Comparison of ENCODE assay signal across 17 mouse cellular contexts in the genomic region with DNA sequence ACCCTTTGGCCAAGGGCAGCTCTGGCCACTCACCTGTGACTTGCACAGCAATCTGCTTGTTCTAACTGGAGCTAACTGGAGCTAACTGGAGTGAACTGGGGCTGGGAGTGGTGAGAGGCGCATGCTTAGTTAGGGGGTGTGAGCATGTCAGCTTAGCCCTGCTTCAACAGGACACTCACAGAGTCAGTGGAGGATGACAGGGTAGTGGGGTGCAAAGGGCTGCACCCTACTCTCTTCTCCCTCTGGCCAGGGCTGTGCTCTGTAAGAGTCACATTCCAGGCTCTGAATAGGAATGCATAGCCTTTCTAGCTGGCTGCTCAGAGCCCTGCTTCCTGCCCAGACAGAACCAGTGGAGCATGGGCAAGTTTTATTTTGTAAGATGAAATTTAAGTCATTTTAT.
A peak's percentile ranks its signal among the peaks of the same experiment; 100 is the strongest.
DNase-seq lines count a peak whose midpoint lies in the region; ATAC-seq and TF ChIP-seq lines count a peak whose summit lies in the region.
"Had no signal": no experiment of that assay in that cellular context is flagged by ENCODE, and none has a peak within 500 bp of the region (broad histone marks: within the 10 kb centered on the region; RNA-seq: fewer than 3 reads in every experiment).

No protein-coding gene starts in this region.

- H3K4me2 ChIP-seq in embryonic facial prominence, embryonic 12.5 days (replicated peaks): no peak overlapping the region
- H3K4me2 ChIP-seq in kidney, embryonic 15.5 days: no peak overlapping the region
- H3K4me2 ChIP-seq in limb, embryonic 14.5 days (replicated peaks; ENCODE audit: low read depth, low read length, severe bottlenecking): no peak overlapping the region; the same call in 1 of the 2 replicates
- H3K4me2 ChIP-seq in midbrain, embryonic 14.5 days (ENCODE audit: low read length): no peak overlapping the region
- H3K4me2 ChIP-seq in forebrain, embryonic 11.5 days (ENCODE audit: low read depth, low read length, severe bottlenecking): no peak overlapping the region
- H3K4me2 ChIP-seq: heart, embryonic 15.5 days; hindbrain, embryonic 15.5 days; lung, embryonic 14.5 days had no signal

- H3K4me3 ChIP-seq in embryonic facial prominence, embryonic 12.5 days: no peak overlapping the region
- no peak overlapping the region for H3K4me3 ChIP-seq in kidney, embryonic 15.5 days (replicated peaks)
- H3K4me3 ChIP-seq in limb, embryonic 14.5 days (replicated peaks; ENCODE audit: low read length): no peak overlapping the region
- H3K4me3 ChIP-seq in midbrain, embryonic 14.5 days (replicated peaks; ENCODE audit: low read depth, low read length): no peak overlapping the region
- no peak overlapping the region for H3K4me3 ChIP-seq in forebrain, embryonic 11.5 days (ENCODE audit: low read depth, low read length)
- H3K4me3 ChIP-seq: heart, embryonic 15.5 days; hindbrain, embryonic 15.5 days; layer of hippocampus, adult 2 months; megakaryocyte, embryonic 14.5 days; myocyte had no signal

- POLR2A ChIA-PET in Patski (lab: Charles Lee): no interaction called here

- peak overlapping the region; percentile 13 for H3K27ac ChIP-seq in embryonic facial prominence, embryonic 12.5 days
- peak overlapping the region; percentile 91 for H3K27ac ChIP-seq in kidney, embryonic 15.5 days
- H3K27ac ChIP-seq in limb, embryonic 14.5 days (replicated peaks; ENCODE audit: low read depth, low read length): peak overlapping the region; percentile 55
- H3K27ac ChIP-seq in midbrain, embryonic 14.5 days (replicated peaks; ENCODE audit: low read depth, low read length): no peak overlapping the region
- H3K27ac ChIP-seq in forebrain, embryonic 11.5 days (ENCODE audit: low read depth, low read length): no peak overlapping the region
- H3K27ac ChIP-seq: heart, embryonic 15.5 days; hindbrain, embryonic 15.5 days; layer of hippocampus, adult 2 months had no signal

- 0 out of 2 replicates have a peak, but pooled peaks cover 7% of the 10 kb centered on the region for H3K4me1 ChIP-seq in embryonic facial prominence, embryonic 12.5 days
- peaks cover 38% of the 10 kb centered on the region for H3K4me1 ChIP-seq in kidney, embryonic 15.5 days
- H3K4me1 ChIP-seq in limb, embryonic 14.5 days (ENCODE audit: control insufficient read depth, insufficient read depth, low read length): peaks cover 58% of the 10 kb centered on the region
- H3K4me1 ChIP-seq in midbrain, embryonic 14.5 days (ENCODE audit: control insufficient read depth, insufficient read depth, low read length): no peaks in the 10 kb centered on the region
- no peaks in the 10 kb centered on the region for H3K4me1 ChIP-seq in forebrain, embryonic 11.5 days (replicated peaks; ENCODE audit: control insufficient read depth, insufficient read depth, low read length)
- H3K4me1 ChIP-seq: hindbrain, embryonic 15.5 days; megakaryocyte, embryonic 14.5 days had no signal

- TF ChIP-seq POLR2A in limb, embryonic 14.5 days (IDR thresholded peaks at IDR 0.05; ENCODE audit: borderline replicate concordance, extremely low read depth, insufficient read depth, insufficient read length): no peak

- peaks cover 3% of the 10 kb centered on the region; the same call in 1 of the 2 replicates for H3K36me3 ChIP-seq in embryonic facial prominence, embryonic 12.5 days
- peaks cover 3% of the 10 kb centered on the region; the same call in 1 of the 2 replicates for H3K36me3 ChIP-seq in kidney, embryonic 15.5 days
- peaks cover 12% of the 10 kb centered on the region for H3K36me3 ChIP-seq in limb, embryonic 14.5 days (ENCODE audit: control insufficient read depth, insufficient read depth, low read length)
- H3K36me3 ChIP-seq in midbrain, embryonic 14.5 days (ENCODE audit: control insufficient read depth, insufficient read depth, low read length): no peaks in the 10 kb centered on the region
- H3K36me3 ChIP-seq in forebrain, embryonic 11.5 days (ENCODE audit: control insufficient read depth, insufficient read depth, low read length): no peaks in the 10 kb centered on the region
- H3K36me3 ChIP-seq: heart, embryonic 15.5 days had no signal

- no peak for TF ChIP-seq CTCF in Patski (IDR thresholded peaks at IDR 0.05)

- DNase-seq in Patski (ENCODE audit: low read depth, low spot score): peak; percentile 75
- DNase-seq in limb, embryonic 14.5 days (ENCODE audit: low spot score): no peak
- no peak for DNase-seq in urinary bladder, postnatal 36 days (ENCODE audit: low spot score in 2 of 2)
- DNase-seq in midbrain, embryonic 14.5 days: no peak
- DNase-seq in forebrain, embryonic 11.5 days (ENCODE audit: low spot score): no peak
- DNase-seq: adrenal gland, postnatal 36 days; gastrocnemius, postnatal 25 days; lung, embryonic 14.5 days; thymus, postnatal 36 days had no signal

- no peak overlapping the region for H3K9ac ChIP-seq in embryonic facial prominence, embryonic 12.5 days
- no peak overlapping the region for H3K9ac ChIP-seq in kidney, embryonic 15.5 days
- H3K9ac ChIP-seq in limb, embryonic 14.5 days (ENCODE audit: low read depth, low read length, severe bottlenecking): no peak overlapping the region
- H3K9ac ChIP-seq in midbrain, embryonic 14.5 days (replicated peaks; ENCODE audit: low read length): no peak overlapping the region
- H3K9ac ChIP-seq in forebrain, embryonic 11.5 days (ENCODE audit: low read length): no peak overlapping the region
- H3K9ac ChIP-seq: heart, embryonic 15.5 days; hindbrain, embryonic 15.5 days; lung, embryonic 14.5 days had no signal

- 88% methylated on average over 1 of the region's 1 CpGs for WGBS in embryonic facial prominence, embryonic 12.5 days
- 71% methylated on average over 1 of the region's 1 CpGs for WGBS in kidney, embryonic 15.5 days
- WGBS in limb, embryonic 14.5 days: 85% methylated on average over 1 of the region's 1 CpGs
- 84% methylated on average over 1 of the region's 1 CpGs for WGBS in midbrain, embryonic 14.5 days
- 82% methylated on average over 1 of the region's 1 CpGs for WGBS in forebrain, embryonic 11.5 days

- H3K27me3 ChIP-seq in Patski: no peaks in the 10 kb centered on the region
- H3K27me3 ChIP-seq in embryonic facial prominence, embryonic 12.5 days: no peaks in the 10 kb centered on the region
- no peaks in the 10 kb centered on the region for H3K27me3 ChIP-seq in kidney, embryonic 15.5 days
- H3K27me3 ChIP-seq in limb, embryonic 14.5 days (ENCODE audit: control insufficient read depth, insufficient read depth, low read length): no peaks in the 10 kb centered on the region
- H3K27me3 ChIP-seq in midbrain, embryonic 14.5 days (ENCODE audit: control insufficient read depth, insufficient read depth, low read length): no peaks in the 10 kb centered on the region
- no peaks in the 10 kb centered on the region for H3K27me3 ChIP-seq in forebrain, embryonic 11.5 days (ENCODE audit: control insufficient read depth, insufficient read depth, low read length)
- H3K27me3 ChIP-seq: heart, embryonic 15.5 days; hindbrain, embryonic 15.5 days had no signal

- CTCF ChIA-PET in Patski (lab: Charles Lee): interaction anchor here (1.0 to 2.0 kb wide), 4 partner anchors 12 to 55 kb away, joined by 3 to 5 read pairs (median 4); no protein-coding TSS in a partner anchor

- in situ Hi-C loops in Patski (cut with MboI; ENCODE audit: low pct_unique_long_range_greater_than_20kb): no loop called here

- H3K9me3 ChIP-seq in embryonic facial prominence, embryonic 12.5 days: no peaks in the 10 kb centered on the region
- H3K9me3 ChIP-seq in kidney, embryonic 15.5 days (replicated peaks): no peaks in the 10 kb centered on the region
- peaks cover 6% of the 10 kb centered on the region for H3K9me3 ChIP-seq in limb, embryonic 14.5 days (ENCODE audit: control insufficient read depth, low read length)
- H3K9me3 ChIP-seq in midbrain, embryonic 14.5 days (ENCODE audit: control insufficient read depth, low read length): peaks cover 6% of the 10 kb centered on the region; the same call in 1 of the 2 replicates
- no peaks in the 10 kb centered on the region for H3K9me3 ChIP-seq in forebrain, embryonic 11.5 days (ENCODE audit: control insufficient read depth, low read length)
- H3K9me3 ChIP-seq: heart, embryonic 15.5 days; megakaryocyte, embryonic 14.5 days had no signal

- ATAC-seq in Patski: peak; percentile 89
- no peak for ATAC-seq in embryonic facial prominence, embryonic 12.5 days (ENCODE audit: insufficient number of reproducible peaks, insufficient read depth, low FRiP score, low TSS enrichment)
- peak; percentile 84 for ATAC-seq in kidney, embryonic 15.5 days (replicated peaks; ENCODE audit: low FRiP score)
- ATAC-seq in limb, embryonic 14.5 days (ENCODE audit: low FRiP score, low read depth): no peak
- ATAC-seq in midbrain, embryonic 14.5 days (ENCODE audit: low FRiP score, low TSS enrichment): no peak
- ATAC-seq in forebrain, embryonic 11.5 days (replicated peaks; ENCODE audit: low FRiP score): no peak
- ATAC-seq: forebrain, embryonic 14.5 days had no signal

Comparison
In these comparisons a context has a peak if more than half of its experiments do, and no peak if none do; other contexts are left out.
1. ATAC-seq: peak in Patski (single experiment) and kidney, embryonic 15.5 days (single experiment); none in embryonic facial prominence, embryonic 12.5 days (single experiment), limb, embryonic 14.5 days (single experiment), midbrain, embryonic 14.5 days (single experiment) and forebrain, embryonic 11.5 days (single experiment).
2. H3K27ac ChIP-seq: peak in embryonic facial prominence, embryonic 12.5 days (single experiment), kidney, embryonic 15.5 days (single experiment) and limb, embryonic 14.5 days (single experiment); none in midbrain, embryonic 14.5 days (single experiment) and forebrain, embryonic 11.5 days (single experiment).